Mouse (Mus musculus) olfactory bulb, adult 2 months (tissue): ENCODE results near the gene Gm20390.

Experiments
- CTCF ChIP-seq: fragments of 200-500 bp; IDR thresholded peaks from 2 replicates; pipeline ENCODE4 v1.5.1; 2012; ENCODE audit warnings: low read depth, mild to moderate bottlenecking, low read length, moderate library complexity; ENCODE audit not compliant: insufficient read depth
- POLR2A ChIP-seq: fragments of 200-500 bp; IDR thresholded peaks from 2 replicates; pipeline ENCODE4 v1.6.1; 2012; ENCODE audit warnings: mild to moderate bottlenecking, low read depth, low read length, moderate library complexity; ENCODE audit not compliant: insufficient read depth

DNA sequence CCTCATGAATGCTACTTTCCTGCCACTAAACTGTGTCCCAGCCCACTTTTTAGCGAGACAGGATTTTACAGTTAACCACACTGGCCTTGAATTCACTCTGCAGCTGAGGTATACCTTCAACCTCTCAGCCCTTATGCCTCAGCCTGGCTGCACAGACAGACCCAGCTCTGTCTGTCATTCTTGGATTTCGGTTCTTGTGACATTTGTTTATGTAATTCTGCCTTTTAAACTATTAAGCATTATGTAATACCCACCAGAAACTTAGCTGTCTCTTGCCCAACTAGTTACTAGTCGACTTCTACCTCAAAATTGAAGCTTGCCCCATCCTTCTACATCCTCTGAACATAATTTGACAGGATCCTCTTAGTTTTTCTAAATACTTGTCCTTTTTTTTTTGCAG is 60.3 kb downstream of the Gm20390 start:
- no peak for TF ChIP-seq POLR2A
- no peak for TF ChIP-seq CTCF
